8 mouse cellular contexts compared by ENCODE assay signal in the genomic region with DNA sequence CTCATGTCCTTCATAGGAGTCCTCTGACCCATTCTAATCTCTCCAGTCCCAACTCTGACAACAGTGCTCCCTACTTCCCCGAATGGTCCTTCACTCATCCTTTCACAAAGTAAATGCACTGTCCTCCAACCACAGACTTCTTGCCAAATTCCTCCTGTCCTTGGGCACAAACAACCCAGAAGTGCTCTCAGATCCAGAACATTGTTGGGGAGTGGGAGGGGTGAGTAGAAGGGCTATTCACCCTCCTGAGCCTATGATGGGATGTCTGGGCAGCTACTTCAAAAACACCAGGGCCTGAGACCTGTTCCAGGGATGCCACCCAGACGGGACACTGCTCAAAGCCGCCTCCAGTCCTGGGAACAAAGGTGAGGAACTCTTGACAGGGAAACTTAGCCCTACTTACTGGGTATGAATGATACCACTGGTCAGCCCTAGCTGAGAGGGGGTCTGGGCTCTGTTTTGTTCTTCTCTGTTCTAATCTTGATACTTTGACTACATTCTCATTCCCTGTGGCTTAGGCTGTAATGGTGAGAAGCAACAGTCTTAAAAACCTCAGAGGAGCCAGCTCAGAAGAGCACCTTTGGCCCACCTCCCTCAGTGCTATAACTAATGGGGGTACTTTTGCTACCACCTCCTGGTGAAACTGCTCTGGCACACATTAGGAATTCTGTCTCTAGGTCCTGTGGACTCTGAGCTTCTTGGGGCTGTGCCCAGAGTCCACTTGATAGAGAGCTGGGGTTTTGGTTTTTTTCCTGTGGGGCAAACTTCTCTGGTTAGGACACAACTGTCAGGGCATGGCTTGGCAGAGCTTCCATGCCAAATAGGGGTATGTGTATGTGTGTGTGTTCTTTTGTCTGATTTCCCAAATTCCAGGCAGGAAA.
DNase-seq lines count a peak whose midpoint lies in the region; ATAC-seq and TF ChIP-seq lines count a peak whose summit lies in the region.

No protein-coding gene starts in this region.

- WGBS in neural tube, embryonic 11.5 days: 84% methylated on average over 3 of the region's 3 CpGs
- WGBS in forebrain, embryonic 11.5 days: 75% methylated on average over 3 of the region's 3 CpGs
- WGBS in hindbrain, postnatal 0 days: 65% methylated on average over 3 of the region's 3 CpGs
- WGBS in lung, adult 2 months: 71% methylated on average over 3 of the region's 3 CpGs

- ATAC-seq in neural tube, embryonic 11.5 days (ENCODE audit: insufficient read depth, low FRiP score, low TSS enrichment): no peak; the same call in 1 of the 2 replicates
- ATAC-seq in forebrain, embryonic 11.5 days (replicated peaks; ENCODE audit: low FRiP score): no peak
- peak; percentile 79 for ATAC-seq in hindbrain, postnatal 0 days

- peak overlapping the region; percentile 84 for H3K27ac ChIP-seq in neural tube, embryonic 11.5 days (ENCODE audit: low read depth, low read length)
- peak overlapping the region; percentile 67 for H3K27ac ChIP-seq in forebrain, embryonic 11.5 days (ENCODE audit: low read depth, low read length)
- peak overlapping the region; percentile 77 for H3K27ac ChIP-seq in hindbrain, postnatal 0 days

- no peaks in the 10 kb centered on the region for H3K9me3 ChIP-seq in neural tube, embryonic 11.5 days (ENCODE audit: control insufficient read depth, low read length)
- H3K9me3 ChIP-seq in forebrain, embryonic 11.5 days (ENCODE audit: control insufficient read depth, low read length): no peaks in the 10 kb centered on the region
- no peaks in the 10 kb centered on the region for H3K9me3 ChIP-seq in hindbrain, postnatal 0 days (ENCODE audit: low read length)

- no peak overlapping the region for H3K4me2 ChIP-seq in neural tube, embryonic 11.5 days (ENCODE audit: low read depth)
- no peak overlapping the region for H3K4me2 ChIP-seq in forebrain, embryonic 11.5 days (ENCODE audit: low read depth, low read length, severe bottlenecking)
- H3K4me2 ChIP-seq in hindbrain, postnatal 0 days (ENCODE audit: low read depth, low read length): no peak overlapping the region

- no peaks in the 10 kb centered on the region for H3K36me3 ChIP-seq in neural tube, embryonic 11.5 days (ENCODE audit: control insufficient read depth, insufficient read depth, low read length)
- no peaks in the 10 kb centered on the region for H3K36me3 ChIP-seq in forebrain, embryonic 11.5 days (ENCODE audit: control insufficient read depth, insufficient read depth, low read length)
- no peaks in the 10 kb centered on the region for H3K36me3 ChIP-seq in hindbrain, postnatal 0 days (ENCODE audit: insufficient read depth, low read length)

- H3K4me1 ChIP-seq in neural tube, embryonic 11.5 days (ENCODE audit: control insufficient read depth, insufficient read depth, low read length): peaks cover 43% of the 10 kb centered on the region
- H3K4me1 ChIP-seq in forebrain, embryonic 11.5 days (replicated peaks; ENCODE audit: control insufficient read depth, insufficient read depth, low read length): peaks cover 14% of the 10 kb centered on the region
- H3K4me1 ChIP-seq in hindbrain, postnatal 0 days (ENCODE audit: insufficient read depth, low read length): peaks cover 29% of the 10 kb centered on the region; the same call in 1 of the 2 replicates
- H3K4me1 ChIP-seq in lung, adult 2 months (ENCODE audit: control insufficient read depth, insufficient read depth, low read length): peaks cover 20% of the 10 kb centered on the region

- no peaks in the 10 kb centered on the region for H3K27me3 ChIP-seq in neural tube, embryonic 11.5 days (ENCODE audit: control insufficient read depth, insufficient read depth, low read length)
- H3K27me3 ChIP-seq in forebrain, embryonic 11.5 days (ENCODE audit: control insufficient read depth, insufficient read depth, low read length): no peaks in the 10 kb centered on the region
- no peaks in the 10 kb centered on the region for H3K27me3 ChIP-seq in hindbrain, postnatal 0 days (ENCODE audit: insufficient read depth, low read length)

- H3K9ac ChIP-seq in neural tube, embryonic 11.5 days (ENCODE audit: low read length): peak overlapping the region; percentile 30; the same call in 1 of the 2 replicates
- H3K9ac ChIP-seq in forebrain, embryonic 11.5 days (ENCODE audit: low read length): peak overlapping the region; percentile 37
- H3K9ac ChIP-seq in hindbrain, postnatal 0 days (replicated peaks; ENCODE audit: low read length): no peak overlapping the region

- H3K4me3 ChIP-seq in neural tube, embryonic 11.5 days (ENCODE audit: low read depth, low read length): no peak overlapping the region
- H3K4me3 ChIP-seq in forebrain, embryonic 11.5 days (ENCODE audit: low read depth, low read length): no peak overlapping the region
- no peak overlapping the region for H3K4me3 ChIP-seq in hindbrain, postnatal 0 days (ENCODE audit: low read length)
- H3K4me3 ChIP-seq in lung, adult 2 months (replicated peaks; ENCODE audit: extremely low read depth, low read depth, low read length): no peak overlapping the region

- TF ChIP-seq CTCF in hindbrain, postnatal 0 days (IDR thresholded peaks at IDR 0.05; ENCODE audit: low read depth): peak; percentile 57
- 0 out of 2 replicates have a peak, but pooled peaks have one; percentile 10 for TF ChIP-seq CTCF in lung, adult 2 months (IDR thresholded peaks at IDR 0.05; ENCODE audit: insufficient read depth, low read length)

- DNase-seq in neural tube, embryonic 11.5 days (ENCODE audit: low spot score): no peak
- no peak for DNase-seq in neural tube, embryonic 10.5 days (ENCODE audit: extremely low spot score, low spot score)
- peak; percentile 40 for DNase-seq in forebrain, embryonic 11.5 days (ENCODE audit: low spot score)
- peak; percentile 88 for DNase-seq in hindbrain, postnatal 0 days (ENCODE audit: low spot score)
- DNase-seq in lung, adult 2 months: no peak
- no peak for DNase-seq in frontal cortex, postnatal 36 days (ENCODE audit: low spot score in 2 of 2)
- DNase-seq in right cerebral cortex, postnatal 25 days: no peak
- no peak for DNase-seq in yolk sac, embryonic 10.5 days (ENCODE audit: low spot score)

- no peak for TF ChIP-seq POLR2A in lung, adult 2 months (IDR thresholded peaks at IDR 0.05; ENCODE audit: borderline replicate concordance, extremely low read depth, low read depth, low read length)

Comparison
In these comparisons a context has a peak if more than half of its experiments do, and no peak if none do; other contexts are left out.
1. DNase-seq: peak in forebrain, embryonic 11.5 days (single experiment) and hindbrain, postnatal 0 days (single experiment); none in neural tube, embryonic 11.5 days (single experiment), neural tube, embryonic 10.5 days (single experiment), lung, adult 2 months (single experiment), frontal cortex, postnatal 36 days (0 of 2), right cerebral cortex, postnatal 25 days (single experiment) and yolk sac, embryonic 10.5 days (single experiment).
2. Peak in every context shown above with its lines, with median percentiles within 50 percentile points of each other: H3K27ac ChIP-seq.